Mouse (Mus musculus) left cerebral cortex, postnatal 36 days (tissue): ENCODE data around the gene Parp3. TPM values are rescaled to one million over a fixed set of nuclear protein-coding genes. Genes with fewer than 3 reads are reported as not detected.
A peak's percentile ranks its signal among the peaks of the same experiment; 100 is the strongest.

Source experiments
- DNase-seq, 2 experiments: peaks; one replicate each; pipeline ENCODE4 v3.0.0; 2021 to 2022; ENCODE audit warnings: low spot score in 2 of 2, mixed read lengths in 1 of 2
- intact Hi-C: fragments of 180-260 bp; cut with DNase I; formaldehyde crosslinking; loops from one replicate; pipeline ENCODE4 v1.15.1; 2025
- total RNA-seq, 2 experiments: library from RNA; stranded (reverse); gene quantifications; 2 replicates each; pipeline ENCODE4 v1.2.3; 2021

Gene Parp3
- total RNA-seq, 2 experiments from 2014 or later, result 4.0 to 5.2 TPM

DNA sequence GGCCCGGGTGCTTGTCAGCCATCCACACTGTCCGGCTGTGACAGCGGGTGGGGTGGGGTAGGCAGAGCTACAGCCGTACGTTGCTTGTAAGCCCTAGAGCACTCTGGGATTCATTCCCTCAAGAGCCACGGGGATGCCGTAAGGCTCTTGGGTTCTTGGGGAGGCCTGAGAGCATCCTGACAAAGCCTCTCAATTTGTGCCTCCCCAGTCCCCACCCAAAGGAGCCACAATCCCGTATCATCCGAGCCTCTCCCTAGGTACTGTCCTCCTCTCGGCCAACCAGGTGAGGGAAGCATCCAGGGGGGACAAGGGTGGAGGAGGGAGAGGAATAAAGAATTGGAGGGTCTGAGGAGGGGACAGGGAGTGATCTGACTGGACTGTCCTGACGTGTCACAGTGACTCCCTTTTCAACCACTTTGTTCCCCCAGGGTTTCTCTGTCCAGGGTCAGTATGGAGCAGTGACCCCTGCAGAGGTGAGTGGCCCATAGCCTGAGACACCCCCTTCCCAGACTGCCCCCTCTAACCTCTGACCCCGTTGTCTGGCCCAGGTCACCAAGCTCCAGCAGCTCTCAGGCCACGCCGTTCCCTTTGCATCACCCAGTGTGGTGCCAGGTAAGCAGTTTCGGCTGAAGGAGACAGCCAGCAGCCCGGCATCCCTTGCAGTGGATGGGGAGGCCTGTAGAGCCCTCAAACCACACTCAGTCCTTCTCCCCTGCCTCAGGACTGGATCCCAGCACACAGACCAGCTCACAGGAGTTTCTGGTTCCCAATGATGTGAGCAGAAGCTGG lies 14.9 kb downstream of the Parp3 start:
- intact Hi-C loops, result no loop called here
- DNase-seq, result no peak

DNA sequence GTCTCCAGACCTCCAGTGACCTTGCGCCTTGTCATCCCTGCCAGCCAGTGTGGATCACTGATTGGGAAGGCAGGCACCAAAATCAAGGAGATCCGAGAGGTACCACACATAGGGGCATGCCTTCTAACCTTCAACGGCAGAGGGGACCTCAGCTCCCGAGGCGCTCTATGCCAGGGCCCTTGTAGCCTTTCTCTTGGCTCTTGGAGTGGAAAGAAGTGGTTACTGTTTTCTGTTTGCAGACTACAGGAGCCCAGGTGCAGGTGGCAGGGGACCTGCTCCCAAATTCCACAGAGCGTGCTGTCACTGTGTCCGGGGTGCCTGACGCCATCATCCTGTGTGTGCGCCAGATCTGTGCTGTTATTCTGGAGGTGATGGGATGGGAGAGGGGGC lies 15.7 kb downstream of the Parp3 start:
- no peak for DNase-seq
- intact Hi-C loops, result no loop called here

DNA sequence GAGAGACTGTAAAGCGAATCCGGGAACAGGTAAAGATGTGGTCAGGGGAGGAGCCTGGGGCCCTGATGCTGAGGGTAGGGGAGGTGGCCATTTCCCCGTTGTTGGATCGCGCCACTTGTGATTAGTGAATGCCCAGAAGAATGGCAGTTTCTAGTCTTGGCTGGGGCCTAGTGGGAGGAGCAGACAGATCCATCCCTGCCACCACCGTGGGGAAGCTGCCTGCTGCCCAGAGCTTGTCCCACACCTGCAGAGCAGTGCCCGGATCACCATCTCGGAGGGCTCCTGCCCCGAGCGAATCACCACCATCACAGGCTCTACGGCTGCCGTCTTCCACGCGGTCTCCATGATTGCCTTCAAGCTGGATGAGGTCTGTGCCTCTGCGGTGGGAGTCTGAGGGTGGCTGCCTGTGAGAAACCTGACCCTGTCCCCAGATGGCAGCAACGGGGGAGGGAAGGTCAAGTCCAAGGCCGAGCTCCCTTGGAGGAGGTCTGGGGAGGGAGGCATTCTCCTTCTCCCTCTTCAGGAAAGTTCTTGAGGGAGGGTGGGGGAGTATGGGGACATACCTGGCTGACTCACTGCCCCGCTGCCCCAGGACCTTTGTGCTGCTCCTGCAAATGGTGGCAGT lies 16.2 kb downstream of the Parp3 start:
- intact Hi-C loops, result no loop called here
- DNase-seq, result no peak

DNA sequence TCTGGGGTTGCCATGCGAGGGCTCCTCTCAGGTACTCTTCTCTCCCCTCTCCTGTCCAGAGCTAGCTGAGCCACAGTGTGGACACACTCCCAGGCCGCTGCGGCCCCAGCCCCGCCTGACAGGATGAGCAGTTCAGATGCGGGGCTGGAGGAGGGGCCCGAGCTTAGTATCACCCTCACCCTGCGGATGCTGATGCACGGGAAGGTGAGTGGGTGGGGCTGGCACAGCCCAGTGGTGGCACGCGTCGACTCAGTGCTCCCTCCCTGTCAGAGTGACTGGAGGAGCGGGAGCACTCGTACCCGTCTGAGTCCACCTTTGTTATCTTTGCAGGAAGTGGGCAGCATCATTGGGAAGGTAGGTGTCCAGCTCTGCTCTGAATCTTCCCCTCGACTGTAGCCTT lies 16.8 kb downstream of the Parp3 start:
- intact Hi-C loops, result no loop called here
- DNase-seq, result no peak

DNA sequence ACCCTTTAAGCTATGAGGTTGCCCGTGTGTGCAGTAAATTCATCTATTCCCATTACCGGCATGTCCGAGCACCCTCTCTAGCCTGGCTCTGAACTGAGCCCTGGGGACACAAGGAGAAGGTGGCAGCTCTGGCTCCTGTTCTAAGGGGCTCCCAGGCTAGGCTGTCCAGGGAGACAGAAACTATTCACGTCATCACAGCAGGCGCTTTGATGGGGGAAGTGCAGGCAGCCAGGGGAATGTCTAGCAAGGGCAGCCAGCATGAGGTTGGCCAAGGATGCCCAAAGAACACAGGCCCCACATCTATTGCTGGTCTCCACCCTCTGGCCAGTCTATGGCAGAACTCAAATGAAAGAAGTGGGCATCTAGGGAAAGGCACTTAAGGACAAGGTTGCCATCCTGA lies 18.8 kb downstream of the Parp3 start:
- intact Hi-C loops, result no loop called here

DNA sequence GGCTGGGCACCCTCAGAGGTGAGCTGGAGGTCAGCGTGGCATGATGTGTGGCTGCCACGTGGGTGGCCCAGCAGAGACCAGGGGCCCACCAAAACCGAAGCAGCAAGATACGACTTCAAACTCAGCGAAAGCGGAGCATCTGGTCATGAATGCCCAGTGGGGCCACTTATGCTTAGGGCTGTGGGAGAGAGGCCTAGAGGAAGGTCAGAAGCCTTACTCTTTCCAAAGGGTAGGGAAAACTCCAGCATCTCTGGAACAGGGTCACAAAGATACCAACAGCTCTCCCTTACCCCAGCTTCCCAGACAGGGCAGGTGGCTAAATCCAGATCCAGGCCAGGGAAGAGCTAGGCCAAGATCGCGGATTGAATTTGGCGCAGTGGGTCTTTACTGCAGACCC lies 19.6 kb downstream of the Parp3 start:
- intact Hi-C loops, result no loop called here
- DNase-seq, result no peak

More for the DNA sequence above, 18.8 kb downstream of the Parp3 start:
- no peak for DNase-seq

DNA sequence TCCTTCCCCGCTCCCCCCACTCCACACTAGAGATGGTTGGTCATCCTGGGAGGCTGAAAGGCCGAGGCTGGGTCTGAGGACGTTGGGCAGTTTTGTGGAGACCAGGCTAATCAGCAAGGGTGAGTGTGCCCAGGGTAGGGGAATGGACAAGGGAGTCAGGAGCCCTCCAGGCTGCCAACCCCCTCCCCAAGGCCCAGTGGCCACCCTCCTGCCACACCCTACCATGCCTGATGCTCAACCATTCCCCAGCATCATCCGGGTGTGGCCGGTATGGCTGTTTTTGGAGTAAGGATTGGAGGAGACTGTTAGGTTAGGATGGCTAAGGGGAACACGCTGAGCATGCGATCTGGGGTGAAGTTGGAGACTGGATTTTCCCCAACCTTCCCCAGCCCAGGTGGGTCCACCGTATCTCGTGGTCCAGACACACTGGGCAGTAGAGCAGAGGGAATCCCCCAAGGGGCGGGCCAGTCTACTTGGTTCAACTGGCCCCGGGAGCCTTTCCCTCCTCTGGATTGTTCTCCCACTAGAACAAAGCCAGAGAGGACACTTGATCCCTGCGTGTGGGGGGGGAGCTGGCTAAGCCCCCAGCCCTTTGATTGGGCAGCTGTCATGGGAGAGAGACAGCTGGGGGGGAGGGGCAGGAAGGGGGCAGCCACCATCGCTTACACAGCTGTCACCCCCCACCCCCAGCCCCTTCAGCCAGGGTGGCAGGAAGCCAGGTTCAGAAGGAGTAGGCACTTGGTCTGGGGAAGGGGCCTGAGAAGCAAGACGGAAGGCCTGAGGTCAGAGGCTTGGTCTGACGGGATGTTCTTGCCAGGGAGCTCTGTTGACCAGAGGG lies 20.2 kb downstream of the Parp3 start:
- intact Hi-C loops, result no loop called here
- no peak for DNase-seq

DNA sequence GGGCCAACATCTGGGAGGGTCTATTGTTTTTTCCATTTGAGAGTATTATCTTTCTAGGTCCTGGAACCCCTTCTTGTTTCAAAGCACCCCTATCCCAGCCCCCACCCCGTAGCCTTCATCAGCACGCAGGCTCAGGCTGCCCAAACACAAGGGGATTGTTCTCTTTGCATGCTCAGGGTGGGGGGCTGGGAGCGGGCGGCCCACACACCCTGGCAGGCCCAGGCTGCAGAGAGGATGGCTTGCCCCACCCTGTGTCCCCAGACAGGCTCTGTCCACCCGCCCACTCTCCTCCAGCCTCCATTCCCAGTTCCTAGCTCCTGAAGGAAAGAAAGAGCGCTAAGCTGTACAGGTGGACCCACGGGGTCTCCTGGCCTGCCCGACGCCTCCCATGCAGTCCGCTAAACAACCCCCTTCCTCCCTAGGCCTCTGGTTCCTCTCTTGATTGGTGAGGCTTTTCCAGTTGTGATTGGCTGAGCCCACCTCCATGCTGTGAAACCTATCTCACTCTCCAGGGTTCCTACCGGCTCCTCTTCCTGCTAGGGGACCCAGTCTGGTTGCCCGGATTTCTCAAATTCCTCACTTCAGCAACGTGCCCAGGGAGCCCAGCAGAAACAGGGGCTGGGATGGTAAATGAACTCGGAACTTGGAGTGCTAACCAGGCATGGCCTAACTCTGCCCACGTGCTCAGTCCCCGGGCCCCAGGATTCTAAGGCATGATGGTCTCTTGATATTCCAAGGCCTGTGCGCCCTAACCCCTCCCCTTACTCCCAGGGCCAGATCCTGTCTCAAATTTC lies 21.7 kb downstream of the Parp3 start:
- peak in 1 of 2 experiments; percentile 47 for DNase-seq
- intact Hi-C loops, result no loop called here

DNA sequence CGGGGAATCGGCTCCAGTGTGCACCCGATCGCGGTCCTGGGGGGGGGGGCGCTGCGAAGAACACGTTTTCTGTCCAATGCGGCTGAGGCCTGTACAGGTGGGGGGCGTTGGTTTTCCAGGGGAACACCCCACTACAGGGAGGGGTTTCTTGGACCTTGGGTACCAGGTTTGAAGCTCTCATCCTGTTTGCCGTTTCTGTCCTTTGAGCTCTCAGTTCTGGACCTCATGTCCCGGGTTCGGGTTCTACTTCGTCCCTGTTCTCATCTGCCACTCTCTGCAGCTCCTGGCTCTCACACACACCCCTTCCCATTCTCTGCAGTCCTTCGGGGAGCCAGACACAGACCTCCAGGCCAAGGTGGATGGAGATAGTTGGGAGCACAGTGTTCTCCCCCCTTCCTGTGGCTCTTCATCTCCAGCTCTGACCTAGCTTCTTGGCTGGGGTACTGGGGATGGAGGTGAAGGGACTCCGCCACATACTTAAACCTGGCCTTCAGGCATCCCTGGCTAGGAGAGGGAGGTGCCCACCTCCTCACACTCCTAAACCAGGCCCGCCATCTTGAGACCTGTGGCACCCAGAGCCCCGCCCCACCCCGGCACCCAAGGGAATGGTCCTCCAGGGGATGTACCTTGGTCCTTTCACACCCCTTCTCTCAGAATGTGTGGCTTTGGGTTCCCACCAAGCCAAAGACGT lies 22.5 kb downstream of the Parp3 start:
- intact Hi-C loops, result no loop called here

DNA sequence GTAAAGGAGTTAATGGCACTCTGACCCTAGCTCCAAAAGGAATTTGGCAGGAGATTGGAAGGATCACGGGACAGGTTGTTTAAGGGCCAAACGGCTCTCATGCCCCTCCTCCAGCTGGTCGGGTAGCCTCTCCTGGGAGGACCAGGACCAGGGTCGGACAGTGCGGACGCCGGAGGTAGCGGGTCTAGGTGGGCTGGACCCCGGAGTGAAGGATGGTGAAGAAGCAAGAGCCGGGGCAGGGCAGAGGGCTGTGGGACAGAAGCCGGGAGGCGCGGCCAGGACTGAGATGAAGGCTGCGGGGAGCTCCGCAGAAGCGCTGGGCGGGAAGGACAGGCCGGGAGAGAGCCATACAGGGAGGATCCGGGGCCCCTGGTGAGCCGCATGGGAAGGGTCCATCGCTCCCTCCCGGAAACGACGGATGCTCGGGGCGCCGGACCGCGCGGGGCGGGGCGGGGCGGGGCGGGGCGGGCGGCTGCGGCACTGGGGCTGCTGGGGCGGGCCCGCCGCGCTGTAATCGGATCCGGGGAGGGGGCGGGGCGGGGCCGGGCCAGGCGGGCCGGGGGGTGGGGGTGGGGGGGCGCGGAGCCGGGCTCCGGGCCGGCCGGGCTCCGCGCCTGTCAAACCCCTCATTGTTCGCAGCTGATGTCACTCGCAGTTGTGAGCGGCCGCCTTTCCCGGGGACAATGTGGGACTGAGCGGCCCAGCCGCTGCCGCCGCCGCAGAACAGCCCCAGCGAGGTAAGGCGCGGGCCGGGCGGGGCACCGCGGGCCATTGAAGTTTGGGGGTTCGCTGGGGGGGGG lies 23.3 kb downstream of the Parp3 start, which contains the start of gene Pcbp4:
Gene Pcbp4 (plus strand): TSS at position 21 of the 800 bp plus-strand sequence.
- intact Hi-C loops, result no loop called here
- DNase-seq, result peak; percentile 55 to 60

More for the DNA sequence above, 22.5 kb downstream of the Parp3 start:
- DNase-seq, result no peak

DNA sequence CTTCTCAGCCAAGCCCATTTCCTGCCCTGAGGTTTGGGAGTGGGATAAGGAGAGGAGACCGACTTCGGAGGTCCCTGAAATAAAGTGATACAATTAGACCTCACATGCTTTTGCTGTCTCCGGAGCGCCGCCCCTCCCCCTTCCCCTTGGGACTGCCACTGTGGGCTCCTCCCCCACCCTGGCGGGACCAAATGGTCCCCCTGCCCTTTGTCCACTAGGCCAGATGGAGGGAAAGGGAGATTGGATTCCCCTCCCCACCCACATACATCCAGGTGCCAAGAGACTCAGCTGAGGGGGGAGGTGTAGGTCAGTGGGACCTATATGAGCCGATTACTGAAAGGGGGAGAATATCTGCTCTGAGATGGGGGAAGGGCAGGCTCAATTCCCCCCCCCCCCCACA lies 23.9 kb downstream of the Parp3 start:
- intact Hi-C loops, result no loop called here
- no peak for DNase-seq

DNA sequence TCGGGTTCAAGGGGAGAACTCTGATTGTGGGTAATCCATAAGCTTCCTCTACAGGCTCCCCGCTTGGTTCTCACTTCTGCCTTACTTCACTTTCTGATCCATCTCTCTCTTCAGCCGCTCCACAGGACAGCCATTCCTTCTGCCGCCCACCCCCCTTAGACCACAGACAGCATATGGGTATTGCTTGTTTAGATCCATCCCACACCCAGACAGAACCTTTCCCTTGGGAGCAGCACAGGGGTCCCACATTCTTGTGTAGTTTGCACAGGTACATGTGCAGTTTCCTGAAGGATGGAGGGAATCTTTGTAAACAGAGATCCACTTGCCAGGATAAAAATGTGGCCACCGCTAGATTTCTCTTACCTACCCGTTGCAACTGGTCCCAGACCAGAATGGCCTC lies 24.4 kb downstream of the Parp3 start:
- DNase-seq, result no peak
- intact Hi-C loops, result no loop called here

DNA sequence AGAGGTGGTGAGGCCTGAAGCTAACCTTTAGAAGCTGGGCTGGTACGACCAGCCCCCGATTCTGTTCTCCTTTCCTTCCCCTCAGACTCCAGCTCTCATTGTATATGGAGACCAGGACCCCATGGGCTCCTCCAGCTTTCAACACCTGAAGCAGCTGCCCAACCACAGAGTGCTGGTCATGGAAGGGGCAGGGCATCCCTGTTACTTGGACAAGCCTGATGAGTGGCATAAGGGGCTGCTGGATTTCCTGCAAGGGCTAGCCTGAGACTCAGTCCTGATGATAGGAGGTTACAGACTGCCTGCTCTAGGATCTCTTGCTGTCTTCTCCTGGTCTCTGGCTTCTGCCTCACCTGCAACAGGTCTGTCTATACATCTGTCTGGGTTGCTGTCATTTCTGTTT lies 24.9 kb downstream of the Parp3 start:
- no peak for DNase-seq
- intact Hi-C loops, result no loop called here

DNA sequence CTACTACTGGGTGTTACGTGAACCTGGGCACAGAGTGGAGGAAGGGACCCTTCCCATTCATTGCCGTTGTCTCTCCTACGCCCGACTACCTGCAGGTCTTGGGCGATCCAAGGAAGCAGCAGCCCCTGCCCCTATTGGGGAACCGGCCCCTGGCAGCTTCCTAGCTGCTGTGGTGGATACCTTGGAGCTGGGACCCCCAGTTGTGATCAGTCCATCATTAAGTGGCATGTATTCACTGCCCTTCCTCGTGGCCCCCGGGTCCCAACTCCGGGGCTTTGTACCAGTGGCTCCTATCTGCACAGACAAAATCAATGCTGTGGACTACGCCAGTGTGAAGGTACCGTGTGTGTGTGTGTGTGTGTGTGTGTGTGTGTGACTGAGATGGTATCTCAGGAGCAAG lies 25.5 kb downstream of the Parp3 start:
- intact Hi-C loops, result no loop called here
- no peak for DNase-seq

DNA sequence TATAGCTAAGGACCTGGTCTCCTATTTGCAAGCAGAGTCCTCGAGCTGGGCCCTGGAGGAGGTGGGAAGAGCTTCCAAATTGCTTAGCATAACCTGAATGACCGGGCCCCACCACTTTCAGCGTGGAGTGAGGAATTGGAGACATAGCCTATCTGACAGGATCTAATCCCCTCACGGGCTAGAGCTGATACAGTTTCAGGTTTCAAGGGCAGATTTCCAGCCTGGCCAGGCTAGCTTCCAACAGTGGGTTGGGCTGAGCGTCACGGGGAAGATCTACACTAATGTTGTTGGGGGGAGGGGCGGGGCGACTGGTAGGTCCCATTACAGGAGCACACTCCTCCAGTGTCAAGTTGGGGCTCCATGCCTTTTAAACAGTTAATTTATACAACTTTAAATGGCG lies 26.1 kb downstream of the Parp3 start:
- intact Hi-C loops, result no loop called here
- DNase-seq, result no peak

DNA sequence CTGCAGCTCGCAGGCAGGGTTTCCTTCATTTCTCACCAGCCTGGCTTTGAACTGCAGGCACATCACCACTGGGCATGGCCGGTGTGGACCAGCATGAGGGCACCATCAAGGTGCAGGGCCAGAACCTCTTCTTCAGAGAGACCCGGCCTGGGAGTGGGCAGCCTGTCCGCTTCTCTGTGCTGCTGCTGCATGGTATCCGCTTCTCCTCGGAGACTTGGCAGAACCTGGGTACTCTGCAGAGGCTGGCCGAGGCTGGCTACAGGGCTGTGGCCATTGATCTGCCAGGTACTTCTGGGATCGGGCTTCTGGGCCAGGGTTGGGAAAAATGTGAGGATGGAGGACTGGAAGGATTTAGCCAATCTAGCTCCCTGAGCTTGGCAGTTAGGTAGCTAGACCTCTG lies 26.8 kb downstream of the Parp3 start:
- intact Hi-C loops, result loop anchor here (2.0 kb wide), 1 partner anchor 27 kb away; the partner anchor contains the start of gene Parp3
- no peak for DNase-seq

DNA sequence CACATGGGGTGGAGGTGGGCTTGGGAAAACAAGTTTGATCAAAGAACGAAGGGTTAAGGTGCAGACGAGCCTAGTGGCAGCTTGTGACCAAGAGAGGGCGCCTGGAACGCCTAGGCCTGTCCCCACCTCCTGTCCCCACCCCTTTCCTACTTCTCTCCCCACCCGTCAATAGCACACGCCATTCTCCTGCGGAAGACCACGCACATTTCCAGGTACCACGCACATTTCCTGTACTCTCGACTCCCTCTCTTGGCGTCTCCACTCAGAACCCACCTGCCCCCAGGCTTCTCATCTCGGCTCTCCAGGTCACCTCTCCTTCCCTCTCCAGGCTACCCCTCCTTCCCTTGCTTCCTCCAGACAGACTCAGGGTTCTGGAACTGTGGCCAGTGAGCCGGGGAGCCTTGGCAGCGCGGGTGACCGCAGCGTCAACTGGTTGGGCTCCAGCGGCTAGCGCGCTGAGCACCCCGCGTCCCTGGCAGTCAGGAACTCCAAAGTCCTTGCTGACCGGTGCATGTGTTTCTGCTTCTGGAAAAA lies 28.2 kb downstream of the Parp3 start:
- intact Hi-C loops, result loop anchor here (2.0 kb wide), 1 partner anchor 28 kb away; the partner anchor contains the start of gene Parp3
- DNase-seq, result peak; percentile 72 to 74

DNA sequence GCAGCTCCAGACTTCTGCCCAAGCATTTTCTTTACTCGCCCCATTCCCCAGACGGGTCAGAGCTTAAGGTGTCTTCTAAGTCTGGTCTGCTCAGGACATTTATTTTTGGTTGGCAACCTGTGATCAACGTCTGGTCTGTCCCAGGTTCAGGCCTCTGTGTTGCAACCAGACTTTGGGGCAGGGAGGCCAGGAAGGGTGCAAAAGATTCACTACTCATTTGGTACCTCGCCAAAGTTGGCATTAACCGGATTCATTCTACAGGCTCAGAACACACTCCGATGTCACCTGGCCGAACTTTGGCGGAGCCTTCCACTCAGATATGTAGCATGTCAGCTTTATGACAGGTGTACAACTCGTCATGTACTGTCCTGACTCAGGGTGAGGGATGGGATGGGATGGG lies 28.8 kb downstream of the Parp3 start:
- DNase-seq, result no peak

More for the DNA sequence above, 28.8 kb downstream of the Parp3 start:
- intact Hi-C loops, result loop anchor here (2.0 kb wide), 1 partner anchor 29 kb away; the partner anchor contains the start of gene Parp3
